Mouse (Mus musculus) cerebellum, postnatal 14 days (tissue): Measurements from ENCODE around the gene Ascc1.
"Not testable (repeated sequence)": the region's sequence is repeated elsewhere in the genome, so short reads cannot be mapped to it uniquely, and the experiment has no call there.

ENCODE experiments used
- DNase-seq, 2 experiments: peaks; one replicate each; pipeline ENCODE4 v3.0.0; 2021; ENCODE audit warnings: mixed read lengths in 2 of 2

Ascc1 gene

GRCm38 (mm10) chr10:60116997-60117396 is 114.4 kb downstream of the Ascc1 start:
- DNase-seq: peak in 1 of 2 experiments; percentile 31

GRCm38 (mm10) chr10:60118464-60118863 is 115.9 kb downstream of the Ascc1 start:
- peak in 1 of 2 experiments; percentile 19 for DNase-seq

GRCm38 (mm10) chr10:60120630-60121029 is 118.0 kb downstream of the Ascc1 start:
- no peak for DNase-seq

GRCm38 (mm10) chr10:60124078-60124477 is 121.5 kb downstream of the Ascc1 start:
- DNase-seq: peak; percentile 54 to 70

- DNase-seq: no peak
Measured at GRCm38 (mm10) chr10:60125529-60126327, 123.1 kb downstream of the Ascc1 start.

- no peak for DNase-seq
Measured at GRCm38 (mm10) chr10:60128287-60128686, 125.7 kb downstream of the Ascc1 start.

- no peak for DNase-seq
Measured at GRCm38 (mm10) chr10:60130504-60130903, 127.9 kb downstream of the Ascc1 start.

- no peak for DNase-seq
Measured at GRCm38 (mm10) chr10:60133501-60133900, 130.9 kb downstream of the Ascc1 start.

- no peak for DNase-seq
Measured at GRCm38 (mm10) chr10:60134201-60134600, 131.6 kb downstream of the Ascc1 start.

GRCm38 (mm10) chr10:60136010-60136409 is 133.4 kb downstream of the Ascc1 start:
- not testable (repeated sequence) for DNase-seq

- DNase-seq: no peak
Measured at GRCm38 (mm10) chr10:60136935-60137334, 134.3 kb downstream of the Ascc1 start.

GRCm38 (mm10) chr10:60138680-60139079 is 136.1 kb downstream of the Ascc1 start:
- DNase-seq: no peak

- no peak for DNase-seq
Measured at GRCm38 (mm10) chr10:60140751-60141150, 138.1 kb downstream of the Ascc1 start.

- no peak for DNase-seq
Measured at GRCm38 (mm10) chr10:60141656-60142160, 139.1 kb downstream of the Ascc1 start.

- not testable (repeated sequence) for DNase-seq
Measured at GRCm38 (mm10) chr10:60147510-60148047, 145.0 kb downstream of the Ascc1 start.

GRCm38 (mm10) chr10:60148087-60148486 is 145.5 kb downstream of the Ascc1 start:
- DNase-seq: peak; percentile 91 to 94
